Mouse (Mus musculus) 3T3-L1 (cell line): Measurements from ENCODE around the gene 5031410I06Rik.
A peak's percentile ranks its signal among the peaks of the same experiment; 100 is the strongest.
"Not testable (repeated sequence)": the region's sequence is repeated elsewhere in the genome, so short reads cannot be mapped to it uniquely, and the experiment has no call there.

Source experiments
- DNase-seq: peaks from one replicate; pipeline ENCODE4 v3.0.0-alpha.2; 2015; ENCODE audit warnings: low read depth, low spot score

The 5031410I06Rik gene

DNA sequence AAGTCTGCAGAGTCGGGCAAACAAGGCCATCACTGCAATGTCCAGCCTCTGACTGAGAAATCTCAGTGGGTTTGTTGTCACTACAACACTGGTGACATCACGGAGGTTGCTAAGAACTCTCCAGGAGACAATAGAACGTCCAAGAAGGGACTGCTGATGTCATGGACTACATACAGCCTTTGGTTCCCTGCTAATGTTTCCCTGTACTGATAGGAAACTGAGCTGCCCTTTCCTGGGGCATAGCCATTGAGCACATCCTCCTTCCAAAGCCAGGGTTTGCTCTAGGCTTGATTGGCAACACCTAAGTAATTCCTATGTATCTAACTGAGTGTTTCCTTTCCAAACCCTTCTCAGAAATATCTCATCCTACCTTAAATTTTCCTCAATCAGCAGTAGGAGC, at the start of gene 5031410I06Rik:
5031410I06Rik (minus strand) TSS at position 101 of the 400 bp plus-strand sequence.
- not testable (repeated sequence) for DNase-seq

- no peak for DNase-seq
These were observed 37.7 kb upstream of the 5031410I06Rik start for GRCm38 (mm10) chr5:26142891-26143290.

DNA sequence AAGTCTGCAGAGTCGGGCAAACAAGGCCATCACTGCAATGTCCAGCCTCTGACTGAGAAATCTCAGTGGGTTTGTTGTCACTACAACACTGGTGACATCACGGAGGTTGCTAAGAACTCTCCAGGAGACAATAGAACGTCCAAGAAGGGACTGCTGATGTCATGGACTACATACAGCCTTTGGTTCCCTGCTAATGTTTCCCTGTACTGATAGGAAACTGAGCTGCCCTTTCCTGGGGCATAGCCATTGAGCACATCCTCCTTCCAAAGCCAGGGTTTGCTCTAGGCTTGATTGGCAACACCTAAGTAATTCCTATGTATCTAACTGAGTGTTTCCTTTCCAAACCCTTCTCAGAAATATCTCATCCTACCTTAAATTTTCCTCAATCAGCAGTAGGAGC, 16.2 kb upstream of the 5031410I06Rik start, which contains the start of gene Gm10220:
Gm10220 (minus strand) TSS at position 101 of the 400 bp plus-strand sequence.
- DNase-seq: not testable (repeated sequence)

GRCm38 (mm10) chr5:26089191-26089590, 16.0 kb downstream of the 5031410I06Rik start, which contains the start of gene Gm10471:
Gene Gm10471, minus strand, starts transcription at chr5:26089291.
- DNase-seq: not testable (repeated sequence)

DNA sequence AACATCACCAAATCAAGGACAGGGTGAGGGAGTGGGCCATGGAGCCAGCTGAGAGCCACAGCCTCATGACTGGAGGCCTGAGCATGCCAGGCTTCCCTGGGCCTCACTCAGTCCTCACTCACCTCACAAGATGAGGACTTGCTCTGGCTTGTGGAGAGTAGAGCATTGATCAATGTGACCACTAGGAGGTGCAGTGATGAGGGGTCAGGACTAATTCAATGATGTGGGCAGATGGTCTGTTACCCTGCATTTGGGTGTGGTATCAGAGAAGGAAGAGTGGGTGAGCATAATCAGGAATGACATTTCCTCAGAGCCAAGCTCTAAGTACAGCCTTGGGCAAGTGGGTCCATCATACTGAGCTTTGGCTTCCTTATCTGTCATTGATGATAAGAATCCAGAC, 26.1 kb downstream of the 5031410I06Rik start:
- peak; percentile 1 for DNase-seq

- no peak for DNase-seq
These were observed 34.4 kb downstream of the 5031410I06Rik start for GRCm38 (mm10) chr5:26070716-26071115.

DNA sequence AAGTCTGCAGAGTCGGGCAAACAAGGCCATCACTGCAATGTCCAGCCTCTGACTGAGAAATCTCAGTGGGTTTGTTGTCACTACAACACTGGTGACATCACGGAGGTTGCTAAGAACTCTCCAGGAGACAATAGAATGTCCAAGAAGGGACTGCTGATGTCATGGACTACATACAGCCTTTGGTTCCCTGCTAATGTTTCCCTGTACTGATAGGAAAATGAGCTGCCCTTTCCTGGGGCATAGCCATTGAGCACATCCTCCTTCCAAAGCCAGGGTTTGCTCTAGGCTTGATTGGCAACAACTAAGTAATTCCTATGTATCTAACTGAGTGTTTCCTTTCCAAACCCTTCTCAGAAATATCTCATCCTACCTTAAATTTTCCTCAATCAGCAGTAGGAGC, 46.7 kb downstream of the 5031410I06Rik start, which contains the start of gene Gm7347:
Gm7347 (minus strand) TSS at position 101 of the 400 bp plus-strand sequence.
- DNase-seq: not testable (repeated sequence)
